Mouse (Mus musculus) CH12.LX (cell line): ENCODE results near the gene Lix1. TPM values are rescaled to one million over a fixed set of nuclear protein-coding genes. Genes with fewer than 3 reads are reported as not detected.

Experiments used
- DNase-seq: peaks from one replicate; pipeline ENCODE4 v3.0.0-alpha.2; 2013; ENCODE audit errors: extremely low read depth
- H3K27ac ChIP-seq: 2 replicates; pipeline ENCODE4 v1.5.1; 2012; ENCODE audit warnings: low read depth, mild to moderate bottlenecking, control low read depth, moderate library complexity; ENCODE audit not compliant: insufficient read depth
- H3K27me3 ChIP-seq: replicated peaks from 2 replicates; pipeline ENCODE3; 2012; ENCODE audit warnings: inconsistent platforms
- H3K36me3 ChIP-seq, 2 experiments: replicated peaks in 1 of 2; 2 replicates each; pipeline versions ENCODE3 to v1.6.1; 2012; ENCODE audit warnings: inconsistent platforms in 1 of 2, low read length in 1 of 2, mild to moderate bottlenecking in 1 of 2, mixed read lengths in 1 of 2, moderate library complexity in 1 of 2; ENCODE audit not compliant: control insufficient read depth in 1 of 2, insufficient read depth in 1 of 2
- H3K4me1 ChIP-seq, 2 experiments: 2 replicates each; pipeline ENCODE4 v1.6.1; 2012; ENCODE audit warnings: inconsistent platforms in 1 of 2, moderate library complexity in 1 of 2; ENCODE audit not compliant: insufficient read depth in 2 of 2, control insufficient read depth in 1 of 2
- H3K4me2 ChIP-seq: 2 replicates; pipeline ENCODE4 v1.6.1; 2012; ENCODE audit warnings: low read depth, mild to moderate bottlenecking, control low read depth; ENCODE audit not compliant: poor library complexity, insufficient read depth, severe bottlenecking
- H3K4me3 ChIP-seq, 3 experiments: fragments of 150-350 bp in 1 of 3; sonication (generic) in 1 of 3; replicated peaks in 1 of 3; 2 replicates each; pipeline versions ENCODE3 to v1.5.1; 2011 to 2012; ENCODE audit warnings: low read depth in 2 of 3, low read length in 2 of 3, mild to moderate bottlenecking in 2 of 3, moderate library complexity in 2 of 3, control low read depth in 1 of 3, improper control_type of control experiment in 1 of 3, inconsistent platforms in 1 of 3, mixed read lengths in 1 of 3; ENCODE audit not compliant: poor library complexity in 1 of 3
- H3K79me2 ChIP-seq: replicated peaks from 2 replicates; pipeline ENCODE4 v1.6.1; 2012; ENCODE audit warnings: mild to moderate bottlenecking, moderate library complexity; ENCODE audit not compliant: control insufficient read depth, poor library complexity, insufficient read depth, severe bottlenecking; ENCODE audit errors: extremely low read depth
- H3K9ac ChIP-seq: 2 replicates; pipeline ENCODE4 v1.6.1; 2012; ENCODE audit warnings: low read depth, mild to moderate bottlenecking, control low read depth, moderate library complexity; ENCODE audit not compliant: insufficient read depth
- H3K9me3 ChIP-seq: replicated peaks from 2 replicates; pipeline ENCODE3; 2012; ENCODE audit warnings: low read length, inconsistent platforms, mixed read lengths
- CTCF ChIP-seq, 2 experiments: IDR thresholded peaks in 1 of 2; conservative IDR thresholded peaks in 1 of 2; 2 replicates each; pipeline ENCODE4 v1.5.1; 2011 to 2012; ENCODE audit warnings: low read depth in 2 of 2, low read length in 2 of 2, improper control_type of control experiment in 1 of 2, inconsistent platforms in 1 of 2, mild to moderate bottlenecking in 1 of 2, moderate library complexity in 1 of 2
- ETS1 ChIP-seq: conservative IDR thresholded peaks from 2 replicates; pipeline ENCODE4 v1.6.1; 2012; ENCODE audit warnings: low read depth, mild to moderate bottlenecking, inconsistent platforms, low read length, improper control_type of control experiment, moderate library complexity
- GABPA ChIP-seq: IDR thresholded peaks from 2 replicates; pipeline ENCODE4 v1.6.1; 2012; ENCODE audit warnings: low read depth, low read length, improper control_type of control experiment, inconsistent platforms; ENCODE audit not compliant: insufficient replicate concordance
- HCFC1 ChIP-seq: IDR thresholded peaks from 2 replicates; pipeline ENCODE4 v1.6.1; 2012; ENCODE audit warnings: low read depth, mild to moderate bottlenecking, inconsistent platforms, low read length, improper control_type of control experiment
- KAT2A ChIP-seq: IDR thresholded peaks from 2 replicates; pipeline ENCODE4 v1.6.1; 2012; ENCODE audit warnings: low read length, improper control_type of control experiment, inconsistent platforms; ENCODE audit not compliant: insufficient replicate concordance
- NRF1 ChIP-seq: IDR thresholded peaks from 2 replicates; pipeline ENCODE4 v1.6.1; 2014; ENCODE audit warnings: low read depth, mild to moderate bottlenecking, inconsistent platforms, low read length, improper control_type of control experiment, moderate library complexity
- RCOR1 ChIP-seq: conservative IDR thresholded peaks from 2 replicates; pipeline ENCODE4 v1.6.1; 2012; ENCODE audit warnings: low read depth, mild to moderate bottlenecking, inconsistent platforms, low read length, improper control_type of control experiment
- TBP ChIP-seq: conservative IDR thresholded peaks from 2 replicates; pipeline ENCODE4 v1.6.1; 2011; ENCODE audit warnings: low read depth, low read length, improper control_type of control experiment
- TCF12 ChIP-seq: IDR thresholded peaks from 2 replicates; pipeline ENCODE4 v1.6.1; 2014; ENCODE audit warnings: low read depth, mild to moderate bottlenecking, inconsistent platforms, low read length, improper control_type of control experiment
- USF1 ChIP-seq: IDR thresholded peaks from 2 replicates; pipeline ENCODE4 v1.6.1; 2014; ENCODE audit warnings: low read depth, mild to moderate bottlenecking, inconsistent platforms, low read length, improper control_type of control experiment
- ZKSCAN1 ChIP-seq: IDR thresholded peaks from 2 replicates; pipeline ENCODE4 v1.6.1; 2012; ENCODE audit warnings: low read depth, inconsistent platforms, low read length, improper control_type of control experiment, borderline replicate concordance
- dilution Hi-C: fragments of 300-500 bp; cut with MboI; formaldehyde crosslinking; loops from 2 replicates; pipeline ENCODE4 v1.14.3; 2020; ENCODE audit warnings: low sequenced_read_pairs; ENCODE audit not compliant: extremely low pct_unique_long_range_greater_than_20kb, extremely low pct_ligation_motif_present
- in situ Hi-C: fragments of 300-500 bp; cut with MboI; formaldehyde crosslinking; loops from 3 replicates; pipeline ENCODE4 v1.14.3; 2019; ENCODE audit warnings: low sequenced_read_pairs, low pct_ligation_motif_present, low pct_unique_long_range_greater_than_20kb, mixed read lengths
- polyA plus RNA-seq: library from polyadenylated mRNA; unstranded; fragments of >175 nt; gene quantifications from 2 replicates; pipeline ENCODE4 v1.2.1, GENCODE M21; 2012; ENCODE audit warnings: low read depth; ENCODE audit not compliant: insufficient read length
- total RNA-seq, 2 experiments: library from RNA; depleted of rRNA; stranded (reverse); fragments of 300-350 nt in 1 of 2; fragments of >200 nt in 1 of 2; gene quantifications; 2 replicates each; pipeline ENCODE4 v1.2.3; 2012 to 2014

The Lix1 gene
- total and polyA plus RNA-seq, 3 experiments, result 0.49 to 1.4 (median 1.0) TPM

GRCm38 (mm10) chr17:17506677-17507076, 104.2 kb downstream of the Lix1 start:
- H3K9ac ChIP-seq, result no peak overlapping the region
- no peak for DNase-seq
- H3K9me3 ChIP-seq, result peaks cover 2% of the 10 kb centered on the region
- no peak overlapping the region for H3K4me2 ChIP-seq
- H3K4me3 ChIP-seq, result no peak overlapping the region
- dilution Hi-C loops, result no loop called here
- in situ Hi-C loops, result no loop called here
- no peaks in the 10 kb centered on the region for H3K4me1 ChIP-seq
- TF ChIP-seq RCOR1 (no peak), NRF1 (no peak), CTCF (conservative IDR thresholded peaks at IDR 0.05 in 1 of 2, IDR thresholded peaks at IDR 0.05 in 1 of 2; ENCODE audit: low read depth in 2 of 2, low read length in 2 of 2) (no peak), HCFC1 (no peak), TBP (no peak), USF1 (no peak), KAT2A (no peak), GABPA (no peak), ZKSCAN1 (no peak), ETS1 (no peak), TCF12 (no peak)
- no peak overlapping the region for H3K27ac ChIP-seq
- no peaks in the 10 kb centered on the region for H3K27me3 ChIP-seq
- no peaks in the 10 kb centered on the region for H3K79me2 ChIP-seq
- no peaks in the 10 kb centered on the region for H3K36me3 ChIP-seq

Other genes starting within 250 kb of the Lix1 start
- 27.9 and 37.1 TPM in 2 replicates for gene Riok2, start 28.4 kb upstream of the Lix1 start, total RNA-seq (2012; rRNA removed)
- 114 and 121 TPM in 2 replicates for gene Riok2, start 28.4 kb upstream of the Lix1 start, total RNA-seq (2014; rRNA removed)
- gene Riok2, start 28.4 kb upstream of the Lix1 start, polyA plus RNA-seq, result 76.9 and 78.4 TPM in 2 replicates
- 34.6 and 36.5 TPM in 2 replicates for gene Lnpep, start 222.4 kb downstream of the Lix1 start, total RNA-seq (2012; rRNA removed)
- 33.6 and 36.6 TPM in 2 replicates for gene Lnpep, start 222.4 kb downstream of the Lix1 start, total RNA-seq (2014; rRNA removed)
- gene Lnpep, start 222.4 kb downstream of the Lix1 start, polyA plus RNA-seq, result 19.1 and 40.8 TPM in 2 replicates